Mouse (Mus musculus) C2C12 (cell line): ENCODE data around the gene Pttg1. TPM values are rescaled to one million over a fixed set of nuclear protein-coding genes. Genes with fewer than 3 reads are reported as not detected.

Source experiments
- H3K27me3 ChIP-seq: one replicate; pipeline ENCODE4 v1.6.1; 2011; ENCODE audit not compliant: control insufficient read depth, insufficient read depth, insufficient read length
- H3K36me3 ChIP-seq: one replicate; pipeline ENCODE4 v1.6.1; 2011; ENCODE audit not compliant: control insufficient read depth, insufficient read depth
- H3K4me3 ChIP-seq: one replicate; pipeline ENCODE4 v1.5.1; 2011; ENCODE audit warnings: mild to moderate bottlenecking, control low read depth; ENCODE audit not compliant: poor library complexity, insufficient read depth, severe bottlenecking
- H3K79me2 ChIP-seq: one replicate; pipeline ENCODE4 v1.6.1; 2011; ENCODE audit not compliant: control insufficient read depth, insufficient read depth
- H3K79me3 ChIP-seq: one replicate; pipeline ENCODE4 v1.6.1; 2011; ENCODE audit warnings: low read depth, control low read depth
- H3ac ChIP-seq: one replicate; pipeline ENCODE3; 2011; ENCODE audit warnings: low read depth; ENCODE audit not compliant: control insufficient read depth, insufficient read length
- CEBPB ChIP-seq: IDR thresholded peaks from one replicate; pipeline ENCODE4 v1.6.1; 2011; ENCODE audit warnings: low read depth, mild to moderate bottlenecking, control low read depth, moderate library complexity
- CTCF ChIP-seq: IDR thresholded peaks from one replicate; pipeline ENCODE4 v1.5.1; 2011; ENCODE audit not compliant: control insufficient read depth, insufficient read depth, insufficient read length
- FOSL1 ChIP-seq: IDR thresholded peaks from one replicate; pipeline ENCODE4 v1.8.0; 2011; ENCODE audit warnings: mild to moderate bottlenecking, low read length; ENCODE audit not compliant: poor library complexity, insufficient read depth, severe bottlenecking
- MAX ChIP-seq: IDR thresholded peaks from one replicate; pipeline ENCODE4 v1.6.1; 2011; ENCODE audit warnings: mild to moderate bottlenecking, control low read depth
- MYOD1 ChIP-seq: IDR thresholded peaks from one replicate; pipeline ENCODE4 v1.6.1; 2011; ENCODE audit warnings: low read depth; ENCODE audit not compliant: control insufficient read depth, insufficient read length
- MYOG ChIP-seq: IDR thresholded peaks from one replicate; pipeline ENCODE4 v1.6.1; 2011; ENCODE audit not compliant: control insufficient read depth, insufficient read length; ENCODE audit errors: extremely low read depth
- USF1 ChIP-seq: IDR thresholded peaks from one replicate; pipeline ENCODE4 v1.6.1; 2011; ENCODE audit warnings: low read depth, mild to moderate bottlenecking, control low read depth, moderate library complexity
- polyA plus RNA-seq: library from polyadenylated mRNA; unstranded; fragments of >200 nt; fragmentation: generic; extraction: Trizol; gene quantifications from one replicate; pipeline ENCODE4 v1.2.1, GENCODE M21; 2012; ENCODE audit warnings: missing spikeins

Pttg1 gene
- polyA plus RNA-seq, 1 experiment: 168 TPM

GRCm38 (mm10) chr11:43408888-43409287, 17.2 kb downstream of the Pttg1 start:
- H3K79me3 ChIP-seq: no peaks in the 10 kb centered on the region
- H3K27me3 ChIP-seq: no peaks in the 10 kb centered on the region
- H3ac ChIP-seq: no peak overlapping the region
- no peak overlapping the region for H3K4me3 ChIP-seq
- no peaks in the 10 kb centered on the region for H3K79me2 ChIP-seq
- no peak for TF ChIP-seq CTCF
- TF ChIP-seq MAX: no peak
- no peak for TF ChIP-seq MYOD1
- no peak for TF ChIP-seq MYOG
- TF ChIP-seq FOSL1: no peak
- TF ChIP-seq USF1: no peak
- TF ChIP-seq CEBPB: no peak
- no peaks in the 10 kb centered on the region for H3K36me3 ChIP-seq

GRCm38 (mm10) chr11:43404150-43404807, 21.8 kb downstream of the Pttg1 start:
- Histone ChIP-seq H3ac (no peak overlapping the region), H3K4me3 (no peak overlapping the region), H3K27me3 (no peaks in the 10 kb centered on the region), H3K79me2 (no peaks in the 10 kb centered on the region), H3K79me3 (no peaks in the 10 kb centered on the region), H3K36me3 (no peaks in the 10 kb centered on the region)
- TF ChIP-seq CTCF (no peak), MYOG (no peak), MAX (no peak), FOSL1 (no peak), USF1 (no peak), CEBPB (no peak), MYOD1 (no peak)

GRCm38 (mm10) chr11:43400131-43400530, 25.9 kb downstream of the Pttg1 start:
- Histone ChIP-seq H3K36me3 (no peaks in the 10 kb centered on the region), H3ac (no peak overlapping the region), H3K27me3 (no peaks in the 10 kb centered on the region), H3K4me3 (no peak overlapping the region), H3K79me3 (no peaks in the 10 kb centered on the region), H3K79me2 (no peaks in the 10 kb centered on the region)
- TF ChIP-seq USF1: no peak
- TF ChIP-seq MAX: no peak
- TF ChIP-seq CEBPB: no peak
- no peak for TF ChIP-seq MYOG
- no peak for TF ChIP-seq CTCF

GRCm38 (mm10) chr11:43399297-43399696, 26.8 kb downstream of the Pttg1 start:
- Histone ChIP-seq H3K79me2 (no peaks in the 10 kb centered on the region), H3ac (no peak overlapping the region), H3K4me3 (no peak overlapping the region), H3K79me3 (no peaks in the 10 kb centered on the region), H3K36me3 (no peaks in the 10 kb centered on the region), H3K27me3 (no peaks in the 10 kb centered on the region)
- TF ChIP-seq CTCF: no peak
- TF ChIP-seq CEBPB: no peak
- TF ChIP-seq USF1: no peak
- no peak for TF ChIP-seq MYOG
- TF ChIP-seq MYOD1: no peak
- TF ChIP-seq FOSL1: no peak
- TF ChIP-seq MAX: no peak

GRCm38 (mm10) chr11:43396672-43397071, 29.4 kb downstream of the Pttg1 start:
- H3K79me2 ChIP-seq: no peaks in the 10 kb centered on the region
- no peak overlapping the region for H3ac ChIP-seq
- no peaks in the 10 kb centered on the region for H3K27me3 ChIP-seq
- no peaks in the 10 kb centered on the region for H3K36me3 ChIP-seq
- H3K79me3 ChIP-seq: no peaks in the 10 kb centered on the region
- H3K4me3 ChIP-seq: no peak overlapping the region
- no peak for TF ChIP-seq MYOG
- TF ChIP-seq FOSL1: no peak

GRCm38 (mm10) chr11:43396246-43396645, 29.8 kb downstream of the Pttg1 start:
- Histone ChIP-seq H3K79me2 (no peaks in the 10 kb centered on the region), H3K36me3 (no peaks in the 10 kb centered on the region), H3K4me3 (no peak overlapping the region), H3K27me3 (no peaks in the 10 kb centered on the region), H3K79me3 (no peaks in the 10 kb centered on the region), H3ac (no peak overlapping the region)
- no peak for TF ChIP-seq MYOD1
- TF ChIP-seq CEBPB: no peak
- TF ChIP-seq USF1: no peak
- TF ChIP-seq FOSL1: no peak
- TF ChIP-seq MYOG: no peak
